Mouse (Mus musculus): ENCODE results near the gene Coro2a. TPM values are rescaled to one million over a fixed set of nuclear protein-coding genes. Genes with fewer than 3 reads are reported as not detected.
"Not testable (repeated sequence)": the region's sequence is repeated elsewhere in the genome, so short reads cannot be mapped to it uniquely, and the experiment has no call there.

Gene Coro2a
- polyA plus RNA-seq, 1 experiment = 312 TPM

DNA sequence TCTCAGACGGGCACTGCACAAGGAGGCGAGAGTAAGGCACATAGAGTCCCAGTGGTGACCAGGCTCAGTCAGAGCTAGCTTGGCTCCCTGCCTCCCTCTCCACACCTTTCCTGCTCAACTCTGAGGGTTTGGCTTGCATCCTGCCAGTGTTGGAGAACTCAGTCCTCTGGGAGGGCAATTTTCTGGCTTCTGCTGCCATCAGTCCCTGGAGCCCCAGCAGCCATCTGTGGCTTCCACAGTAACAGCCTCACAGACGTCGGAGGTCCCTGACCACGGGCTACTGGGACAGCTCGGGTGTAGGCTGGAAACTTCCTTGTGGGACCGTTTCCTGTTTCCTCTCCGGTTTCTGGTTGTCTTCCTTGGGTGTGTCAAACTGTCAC, 16.2 kb downstream of the Coro2a start:
- peak overlapping the region; percentile 86 for H3K27ac ChIP-seq (ENCODE audit: insufficient read depth, low read depth, low read length)
- 13% methylated on average over 8 of the region's 8 CpGs for WGBS

DNA sequence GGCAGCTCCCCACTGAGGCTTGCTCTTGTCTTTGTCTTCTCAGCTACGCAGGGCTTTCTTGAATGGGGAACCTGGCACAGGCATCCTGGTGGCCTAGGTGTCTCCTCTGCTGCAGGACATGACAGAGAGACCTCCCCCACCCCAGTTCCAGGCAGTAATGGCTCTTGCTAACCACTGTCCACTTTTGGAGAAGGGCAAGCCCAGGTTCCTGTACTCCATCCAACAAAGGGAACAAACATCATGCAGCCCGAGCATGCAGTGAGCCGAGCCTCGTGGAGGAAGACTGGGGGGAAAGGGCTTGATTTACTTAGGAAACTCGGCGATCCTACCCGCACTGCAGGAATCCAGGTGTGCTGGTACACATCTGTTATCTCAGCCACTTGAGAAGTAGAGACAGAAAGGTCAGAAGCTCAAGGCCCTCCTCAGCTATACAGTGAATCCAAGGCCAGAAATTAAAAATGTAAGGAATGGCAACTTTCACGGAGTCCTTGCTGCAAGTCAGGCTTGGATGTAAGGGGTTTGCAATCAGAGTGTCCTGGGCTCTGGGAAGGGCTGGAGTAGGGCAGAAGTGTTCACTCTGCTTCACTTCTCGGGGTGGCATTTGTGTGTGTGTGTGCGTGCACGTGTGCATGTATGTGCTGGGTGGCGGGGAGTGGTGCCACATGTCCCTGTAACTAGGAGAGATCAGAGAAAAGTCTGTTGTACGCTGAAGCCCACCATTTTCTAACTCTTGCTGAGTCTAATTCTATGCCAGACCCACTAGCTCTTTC, 16.8 kb downstream of the Coro2a start:
- no peak for TF ChIP-seq CTCF (IDR thresholded peaks at IDR 0.05; ENCODE audit: extremely low read depth, insufficient read length, insufficient replicate concordance, low read depth, low read length)
- no peak for TF ChIP-seq POLR2A (IDR thresholded peaks at IDR 0.05; ENCODE audit: low read depth, low read length)
- Histone ChIP-seq H3K27me3 (ENCODE audit: control insufficient read depth, insufficient read depth, low read length) (no peaks in the 10 kb centered on the region), H3K36me3 (ENCODE audit: control insufficient read depth, insufficient read depth, low read length) (peaks cover 31% of the 10 kb centered on the region), H3K27ac (ENCODE audit: insufficient read depth, low read depth, low read length) (peak overlapping the region; percentile 86), H3K4me3 (ENCODE audit: low read depth, low read length) (no peak overlapping the region), H3K4me1 (ENCODE audit: control insufficient read depth, insufficient read depth, insufficient read length, low read length) (peaks cover 36% of the 10 kb centered on the region)
- WGBS = 54% methylated on average over 13 of the region's 13 CpGs

More for the DNA sequence above, 16.2 kb downstream of the Coro2a start:
- Histone ChIP-seq H3K36me3 (ENCODE audit: control insufficient read depth, insufficient read depth, low read length) (peaks cover 32% of the 10 kb centered on the region), H3K4me1 (ENCODE audit: control insufficient read depth, insufficient read depth, insufficient read length, low read length) (peaks cover 38% of the 10 kb centered on the region), H3K27me3 (ENCODE audit: control insufficient read depth, insufficient read depth, low read length) (no peaks in the 10 kb centered on the region), H3K4me3 (ENCODE audit: low read depth, low read length) (no peak overlapping the region; the same call in 1 of the 2 replicates)
- TF ChIP-seq POLR2A (IDR thresholded peaks at IDR 0.05; ENCODE audit: low read depth, low read length) (no peak), CTCF (IDR thresholded peaks at IDR 0.05; ENCODE audit: extremely low read depth, insufficient read length, insufficient replicate concordance, low read depth, low read length) (no peak)

DNA sequence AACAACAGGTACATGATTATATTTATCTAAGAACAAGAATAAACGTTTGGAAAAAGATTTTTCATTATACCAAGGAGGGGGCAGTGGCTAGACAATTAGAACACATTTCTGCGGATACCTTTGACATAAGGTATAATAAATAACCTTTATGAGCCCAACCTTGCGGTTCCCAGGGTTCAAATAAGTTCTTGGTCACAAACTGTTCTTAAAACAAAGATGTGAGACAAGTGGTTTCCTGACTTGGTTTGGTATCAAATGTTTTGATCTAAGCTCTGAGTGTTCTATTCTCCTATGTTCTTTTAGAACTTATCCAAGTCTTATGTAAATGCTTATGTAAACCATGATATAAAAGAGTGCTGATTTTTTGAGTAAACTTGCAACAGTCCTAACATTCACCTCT, 17.5 kb downstream of the Coro2a start:
- peak overlapping the region; percentile 86 for H3K27ac ChIP-seq (ENCODE audit: insufficient read depth, low read depth, low read length)
- not testable (repeated sequence) for H3K27me3 ChIP-seq (ENCODE audit: control insufficient read depth, insufficient read depth, low read length); H3K4me3 ChIP-seq (ENCODE audit: low read depth, low read length)
- WGBS = 17% methylated on average over 3 of the region's 3 CpGs
- peaks cover 24% of the 10 kb centered on the region for H3K36me3 ChIP-seq (ENCODE audit: control insufficient read depth, insufficient read depth, low read length)
- peaks cover 30% of the 10 kb centered on the region for H3K4me1 ChIP-seq (ENCODE audit: control insufficient read depth, insufficient read depth, insufficient read length, low read length)

DNA sequence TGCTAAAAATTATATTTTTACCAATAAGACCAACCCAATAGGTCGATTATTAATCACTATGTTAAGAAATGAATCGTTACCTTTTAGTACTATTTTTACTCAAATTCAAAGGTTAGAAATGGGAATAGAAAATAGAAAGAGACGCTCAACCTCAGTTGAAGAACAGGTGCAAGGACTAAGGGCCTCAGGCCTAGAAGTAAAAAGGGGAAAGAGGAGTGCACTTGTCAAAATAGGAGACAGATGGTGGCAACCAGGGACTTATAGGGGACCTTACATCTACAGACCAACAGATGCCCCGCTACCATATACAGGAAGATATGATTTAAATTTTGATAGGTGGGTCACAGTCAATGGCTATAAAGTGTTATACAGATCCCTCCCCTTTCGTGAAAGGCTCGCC, 17.9 kb downstream of the Coro2a start:
- not testable (repeated sequence) for H3K27ac ChIP-seq (ENCODE audit: insufficient read depth, low read depth, low read length); H3K27me3 ChIP-seq (ENCODE audit: control insufficient read depth, insufficient read depth, low read length); H3K4me3 ChIP-seq (ENCODE audit: low read depth, low read length)
- Histone ChIP-seq H3K4me1 (ENCODE audit: control insufficient read depth, insufficient read depth, insufficient read length, low read length) (peaks cover 26% of the 10 kb centered on the region), H3K36me3 (ENCODE audit: control insufficient read depth, insufficient read depth, low read length) (peaks cover 20% of the 10 kb centered on the region)
- 45% methylated on average over 2 of the region's 6 CpGs for WGBS

DNA sequence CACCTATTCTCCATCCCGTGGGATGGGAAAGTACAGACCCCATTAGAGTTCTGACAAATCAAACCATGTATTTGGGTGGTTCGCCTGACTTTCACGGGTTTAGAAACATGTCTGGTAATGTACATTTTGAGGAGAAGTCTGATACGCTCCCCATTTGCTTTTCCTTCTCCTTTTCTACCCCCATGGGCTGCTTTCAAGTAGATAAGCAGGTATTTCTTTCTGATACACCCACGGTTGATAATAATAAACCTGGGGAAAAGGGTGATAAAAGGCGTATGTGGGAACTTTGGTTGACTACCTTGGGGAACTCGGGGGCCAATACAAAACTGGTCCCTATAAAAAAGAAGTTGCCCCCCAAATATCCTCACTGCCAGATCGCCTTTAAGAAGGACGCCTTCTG, 20.0 kb downstream of the Coro2a start:
- H3K36me3 ChIP-seq (ENCODE audit: control insufficient read depth, insufficient read depth, low read length) = peaks cover 15% of the 10 kb centered on the region
- not testable (repeated sequence) for H3K27ac ChIP-seq (ENCODE audit: insufficient read depth, low read depth, low read length); H3K27me3 ChIP-seq (ENCODE audit: control insufficient read depth, insufficient read depth, low read length); H3K4me3 ChIP-seq (ENCODE audit: low read depth, low read length)
- H3K4me1 ChIP-seq (ENCODE audit: control insufficient read depth, insufficient read depth, insufficient read length, low read length) = peaks cover 22% of the 10 kb centered on the region
- 87% methylated on average over 8 of the region's 9 CpGs for WGBS

DNA sequence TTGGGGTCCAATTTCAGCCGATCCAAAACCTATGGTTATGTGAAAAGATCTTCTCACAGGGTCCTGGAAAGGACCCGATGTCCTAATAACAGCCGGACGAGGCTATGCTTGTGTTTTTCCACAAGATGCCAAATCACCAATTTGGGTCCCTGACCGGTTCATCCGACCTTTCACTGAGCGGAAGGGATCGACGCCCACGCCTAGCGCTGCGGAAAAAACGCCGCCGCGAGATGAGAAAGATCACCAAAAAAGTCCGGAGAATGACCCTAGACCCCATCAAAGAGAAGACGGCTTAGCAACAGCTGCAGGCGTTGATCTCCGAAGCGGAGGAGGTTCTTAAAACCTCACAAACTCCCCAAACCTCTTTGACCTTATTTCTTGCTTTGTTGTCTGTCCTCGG, 20.4 kb downstream of the Coro2a start:
- peak overlapping the region; percentile 34 for H3K4me3 ChIP-seq (ENCODE audit: low read depth, low read length)
- WGBS = 93% methylated on average over 22 of the region's 22 CpGs
- H3K4me1 ChIP-seq (ENCODE audit: control insufficient read depth, insufficient read depth, insufficient read length, low read length) = peaks cover 18% of the 10 kb centered on the region
- H3K27me3 ChIP-seq (ENCODE audit: control insufficient read depth, insufficient read depth, low read length) = not testable (repeated sequence)
- peaks cover 14% of the 10 kb centered on the region for H3K36me3 ChIP-seq (ENCODE audit: control insufficient read depth, insufficient read depth, low read length)
- H3K27ac ChIP-seq (ENCODE audit: insufficient read depth, low read depth, low read length) = peak overlapping the region; percentile 27; the same call in 1 of the 2 replicates

DNA sequence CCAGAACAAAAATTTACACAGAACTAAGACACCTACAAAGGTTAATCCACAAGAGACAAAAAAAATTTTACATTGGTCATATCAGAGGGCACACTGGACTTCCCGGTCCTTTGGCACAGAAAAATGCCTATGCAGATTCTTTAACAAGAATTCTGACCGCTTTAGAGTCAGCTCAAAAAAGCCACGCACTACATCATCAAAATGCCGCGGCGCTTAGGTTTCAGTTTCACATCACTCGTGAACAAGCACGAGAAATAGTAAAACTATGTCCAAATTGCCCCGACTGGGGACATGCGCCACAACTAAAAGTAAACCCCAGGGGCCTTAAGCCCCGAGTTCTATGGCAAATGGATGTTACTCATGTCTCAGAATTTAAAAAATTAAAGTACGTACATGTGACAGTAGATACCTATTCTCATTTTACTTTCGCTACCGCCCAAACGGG, 21.2 kb downstream of the Coro2a start:
- H3K27me3 ChIP-seq (ENCODE audit: control insufficient read depth, insufficient read depth, low read length); H3K4me3 ChIP-seq (ENCODE audit: low read depth, low read length): not testable (repeated sequence)
- H3K36me3 ChIP-seq (ENCODE audit: control insufficient read depth, insufficient read depth, low read length) = peaks cover 14% of the 10 kb centered on the region
- H3K4me1 ChIP-seq (ENCODE audit: control insufficient read depth, insufficient read depth, insufficient read length, low read length) = peaks cover 11% of the 10 kb centered on the region
- WGBS = 79% methylated on average over 15 of the region's 15 CpGs
- H3K27ac ChIP-seq (ENCODE audit: insufficient read depth, low read depth, low read length) = peak overlapping the region; percentile 81; the same call in 1 of the 2 replicates

DNA sequence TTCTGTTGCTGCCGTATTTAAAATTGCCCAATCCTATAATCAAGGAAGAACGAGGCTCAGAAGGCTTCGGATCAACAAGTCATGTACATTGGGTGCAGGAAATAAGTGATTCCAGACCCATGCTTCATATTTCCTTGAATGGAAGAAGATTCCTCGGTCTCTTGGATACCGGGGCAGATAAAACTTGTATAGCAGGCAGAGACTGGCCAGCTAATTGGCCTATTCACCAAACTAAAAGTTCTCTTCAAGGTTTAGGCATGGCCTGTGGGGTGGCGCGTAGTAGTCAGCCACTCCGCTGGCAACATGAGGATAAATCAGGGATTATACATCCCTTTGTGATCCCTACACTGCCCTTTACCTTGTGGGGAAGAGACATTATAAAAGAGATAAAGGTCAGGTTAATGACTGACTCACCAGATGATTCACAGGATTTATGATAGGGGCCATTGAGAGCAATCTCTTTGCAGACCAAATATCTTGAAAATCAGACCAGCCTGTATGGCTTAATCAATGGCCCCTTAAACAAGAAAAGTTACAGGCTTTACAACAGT, 23.1 kb downstream of the Coro2a start:
- H3K4me1 ChIP-seq (ENCODE audit: control insufficient read depth, insufficient read depth, insufficient read length, low read length); H3K4me3 ChIP-seq (ENCODE audit: low read depth, low read length); H3K36me3 ChIP-seq (ENCODE audit: control insufficient read depth, insufficient read depth, low read length); H3K27me3 ChIP-seq (ENCODE audit: control insufficient read depth, insufficient read depth, low read length): not testable (repeated sequence)
- 50% methylated on average over 8 of the region's 8 CpGs for WGBS
- H3K27ac ChIP-seq (ENCODE audit: insufficient read depth, low read depth, low read length) = peak overlapping the region; percentile 94

All from small intestine, adult 2 months (tissue).